Mouse (Mus musculus) MEL (cell line): ENCODE data around the gene Cdkn2d. TPM values are rescaled to one million over a fixed set of nuclear protein-coding genes. Genes with fewer than 3 reads are reported as not detected.

Source experiments
- DNase-seq: peaks from one replicate; pipeline ENCODE4 v3.0.0; 2011; ENCODE audit warnings: low read depth, low spot score
- H3K27ac ChIP-seq: 2 replicates; pipeline ENCODE4 v1.5.1; 2012; ENCODE audit warnings: low read depth, mild to moderate bottlenecking, control low read depth, low read length, moderate library complexity; ENCODE audit not compliant: control insufficient read depth
- H3K27me3 ChIP-seq, 2 experiments: fragments of 150-350 bp in 1 of 2; sonication (generic) in 1 of 2; 2 replicates each; pipeline ENCODE4 v1.6.1; 2012; ENCODE audit warnings: low read length in 2 of 2, mild to moderate bottlenecking in 2 of 2, improper control_type of control experiment in 1 of 2, moderate library complexity in 1 of 2; ENCODE audit not compliant: insufficient read depth in 2 of 2, control insufficient read depth in 1 of 2
- H3K36me3 ChIP-seq, 2 experiments: 2 replicates each; pipeline ENCODE4 v1.6.1; 2012 to 2014; ENCODE audit warnings: low read length in 2 of 2, improper control_type of control experiment in 1 of 2, inconsistent platforms in 1 of 2, mild to moderate bottlenecking in 1 of 2; ENCODE audit not compliant: insufficient read depth in 2 of 2, control insufficient read depth in 1 of 2
- H3K4me1 ChIP-seq, 2 experiments: fragments of 150-350 bp in 1 of 2; sonication (generic) in 1 of 2; 2 replicates each; pipeline ENCODE4 v1.6.1; 2012; ENCODE audit warnings: low read length in 2 of 2, improper control_type of control experiment in 1 of 2, mild to moderate bottlenecking in 1 of 2; ENCODE audit not compliant: insufficient read depth in 2 of 2, control insufficient read depth in 1 of 2
- H3K4me3 ChIP-seq, 2 experiments: fragments of 150-350 bp in 1 of 2; sonication (generic) in 1 of 2; 2 replicates each; pipeline ENCODE4 v1.5.1; 2012; ENCODE audit warnings: low read depth in 2 of 2, low read length in 2 of 2, mild to moderate bottlenecking in 2 of 2, moderate library complexity in 2 of 2, control low read depth in 1 of 2, improper control_type of control experiment in 1 of 2; ENCODE audit not compliant: control insufficient read depth in 1 of 2, insufficient read depth in 1 of 2
- H3K79me2 ChIP-seq: 2 replicates; pipeline ENCODE4 v1.6.1; 2012; ENCODE audit warnings: mild to moderate bottlenecking, low read length, moderate library complexity; ENCODE audit not compliant: control insufficient read depth, poor library complexity, insufficient read depth
- H3K9ac ChIP-seq: 2 replicates; pipeline ENCODE4 v1.6.1; 2012; ENCODE audit warnings: low read depth, mild to moderate bottlenecking, control low read depth, low read length, moderate library complexity; ENCODE audit not compliant: control insufficient read depth, poor library complexity, severe bottlenecking
- H3K9me3 ChIP-seq: fragments of 150-350 bp; sonication (generic); replicated peaks from 2 replicates; pipeline ENCODE4 v1.6.1; 2012; ENCODE audit warnings: mild to moderate bottlenecking, low read length, improper control_type of control experiment, moderate library complexity; ENCODE audit not compliant: insufficient read depth
- CHD2 ChIP-seq: IDR thresholded peaks from 2 replicates; pipeline ENCODE4 v1.6.1; 2011; ENCODE audit warnings: low read length, improper control_type of control experiment
- E2F4 ChIP-seq: IDR thresholded peaks from 2 replicates; pipeline ENCODE4 v1.6.1; 2011; ENCODE audit warnings: low read depth, low read length, improper control_type of control experiment, borderline replicate concordance
- ELF1 ChIP-seq: IDR thresholded peaks from 2 replicates; pipeline ENCODE4 v1.6.1; 2014; ENCODE audit warnings: low read depth, mild to moderate bottlenecking, inconsistent platforms, low read length, improper control_type of control experiment, moderate library complexity
- GATA1 ChIP-seq: IDR thresholded peaks from 2 replicates; pipeline ENCODE4 v1.6.1; 2011; ENCODE audit warnings: low read depth, low read length, improper control_type of control experiment
- HCFC1 ChIP-seq: IDR thresholded peaks from 2 replicates; pipeline ENCODE4 v1.6.1; 2012; ENCODE audit warnings: low read depth, mild to moderate bottlenecking, inconsistent platforms, low read length, improper control_type of control experiment, moderate library complexity
- KAT2A ChIP-seq: conservative IDR thresholded peaks from 2 replicates; pipeline ENCODE4 v1.6.1; 2012; ENCODE audit warnings: low read depth, low read length, improper control_type of control experiment, inconsistent platforms
- NRF1 ChIP-seq: IDR thresholded peaks from 2 replicates; pipeline ENCODE4 v1.6.1; 2014; ENCODE audit warnings: low read depth, mild to moderate bottlenecking, inconsistent platforms, low read length, improper control_type of control experiment, moderate library complexity; ENCODE audit not compliant: poor library complexity, insufficient read depth, severe bottlenecking
- POLR2A ChIP-seq, 2 experiments: IDR thresholded peaks; 2 replicates each; pipeline ENCODE4 v1.6.1; 2011 to 2012; ENCODE audit warnings: low read length in 2 of 2, mild to moderate bottlenecking in 2 of 2, control low read depth in 1 of 2, improper control_type of control experiment in 1 of 2, low read depth in 1 of 2, moderate library complexity in 1 of 2; ENCODE audit not compliant: control insufficient read depth in 1 of 2, insufficient read depth in 1 of 2, poor library complexity in 1 of 2
- POLR2AphosphoS2 ChIP-seq: IDR thresholded peaks from 2 replicates; pipeline ENCODE4 v1.6.1; 2011; ENCODE audit warnings: low read length, improper control_type of control experiment
- SMC3 ChIP-seq: IDR thresholded peaks from 2 replicates; pipeline ENCODE4 v1.6.1; 2011; ENCODE audit warnings: low read depth, low read length, improper control_type of control experiment
- TAL1 ChIP-seq: IDR thresholded peaks from 2 replicates; pipeline ENCODE4 v1.6.1; 2012; ENCODE audit warnings: mild to moderate bottlenecking, inconsistent platforms, low read length, moderate library complexity, mixed read lengths
- TBP ChIP-seq: IDR thresholded peaks from 2 replicates; pipeline ENCODE4 v1.8.0; 2011; ENCODE audit warnings: low read depth, low read length, improper control_type of control experiment
- TCF12 ChIP-seq: IDR thresholded peaks from 2 replicates; pipeline ENCODE4 v1.6.1; 2014; ENCODE audit warnings: low read depth, mild to moderate bottlenecking, inconsistent platforms, low read length, improper control_type of control experiment, moderate library complexity
- USF1 ChIP-seq: IDR thresholded peaks from 2 replicates; pipeline ENCODE4 v1.6.1; 2014; ENCODE audit warnings: low read depth, mild to moderate bottlenecking, inconsistent platforms, low read length, improper control_type of control experiment, moderate library complexity
- ZC3H11A ChIP-seq: IDR thresholded peaks from 2 replicates; pipeline ENCODE4 v1.6.1; 2012; ENCODE audit warnings: low read depth, mild to moderate bottlenecking, inconsistent platforms, low read length, improper control_type of control experiment
- ZKSCAN1 ChIP-seq: IDR thresholded peaks from 2 replicates; pipeline ENCODE4 v1.6.1; 2012; ENCODE audit warnings: low read depth, mild to moderate bottlenecking, inconsistent platforms, low read length, improper control_type of control experiment, moderate library complexity
- polyA plus RNA-seq, 2 experiments: library from polyadenylated mRNA; stranded (reverse) in 1 of 2; unstranded in 1 of 2; fragments of >175 nt in 1 of 2; fragments of >200 nt in 1 of 2; gene quantifications; 2 replicates each; pipeline versions ENCODE4 v1.2.1 to v1.2.4; 2012; ENCODE audit warnings: low replicate concordance in 2 of 2, low read depth in 1 of 2; ENCODE audit not compliant: insufficient read length in 2 of 2, insufficient read depth in 1 of 2, missing spikeins in 1 of 2
- total RNA-seq: library from RNA; depleted of rRNA; stranded (reverse); fragments of 300-350 nt; gene quantifications from 2 replicates; pipeline ENCODE4 v1.2.3, GENCODE M21; 2012

Cdkn2d gene
- total and polyA plus RNA-seq, 3 experiments: 40.1 to 67.9 TPM; not detected in 1

DNA sequence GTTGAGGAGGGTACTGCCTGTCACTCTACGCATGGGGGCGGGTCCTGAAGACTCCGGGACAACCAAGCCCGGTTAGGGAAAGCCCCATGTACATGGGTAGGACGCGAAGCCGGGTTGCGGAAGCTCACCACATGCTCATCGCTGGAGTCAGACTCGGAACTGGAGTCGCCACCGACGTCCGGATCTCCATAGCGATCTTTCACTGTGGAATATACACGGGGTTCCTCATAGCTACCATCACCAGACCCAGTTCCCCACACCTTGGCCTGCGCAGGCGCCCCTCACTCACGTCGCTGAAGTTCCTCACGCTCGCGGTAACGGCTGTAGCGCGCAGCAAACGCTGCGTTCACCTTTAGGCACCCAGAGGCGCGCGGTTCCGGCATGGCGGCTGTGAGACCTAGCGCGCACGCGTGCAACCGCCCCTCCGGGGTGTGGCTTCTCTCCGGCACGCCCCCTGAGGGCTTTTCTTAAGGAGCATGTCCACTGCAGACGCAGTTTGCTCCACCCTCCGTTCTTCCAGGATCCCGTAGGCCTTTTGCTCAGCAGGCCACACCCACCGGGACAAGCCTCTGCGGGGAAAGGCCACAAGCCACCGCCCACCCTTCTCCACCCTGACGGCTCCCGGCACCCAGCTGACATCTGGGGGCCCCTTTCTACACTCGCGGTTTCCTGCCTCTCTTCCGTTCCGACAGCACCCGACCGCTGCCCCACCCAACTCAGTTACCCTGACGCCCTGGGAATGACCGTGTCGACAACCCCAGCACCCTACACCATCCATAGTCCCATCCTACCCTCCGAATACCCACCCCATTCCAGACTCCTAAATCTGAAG, 3.4 kb downstream of the Cdkn2d start, which contains the start of gene Kri1 (continued):
- no peak for TF ChIP-seq CHD2
- no peak for TF ChIP-seq ZKSCAN1

DNA sequence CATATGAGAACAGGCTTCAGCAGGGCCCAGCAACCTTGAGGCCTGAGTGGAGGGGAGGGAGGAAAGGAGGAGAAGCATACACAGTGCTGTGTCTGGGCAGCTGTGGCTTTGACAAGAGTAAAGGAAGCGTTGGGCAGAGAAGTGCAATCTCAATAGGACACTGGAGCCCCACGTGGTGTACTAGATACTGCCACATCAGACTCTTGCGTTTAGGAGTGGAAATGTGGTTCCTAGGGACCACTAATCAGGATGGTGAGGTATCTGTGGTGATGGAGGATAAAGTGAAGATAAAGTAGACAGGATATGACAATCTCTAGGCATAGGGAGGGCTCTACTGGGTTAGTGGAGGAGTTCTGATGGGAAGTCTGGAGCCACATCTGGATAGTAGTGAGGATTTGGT, 4.5 kb downstream of the Cdkn2d start:
- peak overlapping the region; percentile 69 to 71 for H3K4me3 ChIP-seq
- TF ChIP-seq SMC3 (no peak), TCF12 (no peak), HCFC1 (no peak), TAL1 (peak; percentile 36; the same call in 1 of the 2 replicates), ZC3H11A (no peak), NRF1 (no peak), E2F4 (no peak), POLR2AphosphoS2 (no peak), KAT2A (no peak), ELF1 (no peak), GATA1 (peak; percentile 81), TBP (0 out of 2 replicates have a peak, but pooled peaks have one; percentile 33), USF1 (no peak)
- H3K27me3 ChIP-seq: no peaks in the 10 kb centered on the region
- H3K79me2 ChIP-seq: peaks cover 51% of the 10 kb centered on the region
- H3K36me3 ChIP-seq: peaks cover 25 to 35% of the 10 kb centered on the region in 2 experiments
- no peaks in the 10 kb centered on the region for H3K9me3 ChIP-seq
- peak; percentile 83 for DNase-seq
- H3K27ac ChIP-seq: peak overlapping the region; percentile 85
- H3K4me1 ChIP-seq: peaks cover 23 to 25% of the 10 kb centered on the region in 2 experiments
- H3K9ac ChIP-seq: peak overlapping the region; percentile 75

DNA sequence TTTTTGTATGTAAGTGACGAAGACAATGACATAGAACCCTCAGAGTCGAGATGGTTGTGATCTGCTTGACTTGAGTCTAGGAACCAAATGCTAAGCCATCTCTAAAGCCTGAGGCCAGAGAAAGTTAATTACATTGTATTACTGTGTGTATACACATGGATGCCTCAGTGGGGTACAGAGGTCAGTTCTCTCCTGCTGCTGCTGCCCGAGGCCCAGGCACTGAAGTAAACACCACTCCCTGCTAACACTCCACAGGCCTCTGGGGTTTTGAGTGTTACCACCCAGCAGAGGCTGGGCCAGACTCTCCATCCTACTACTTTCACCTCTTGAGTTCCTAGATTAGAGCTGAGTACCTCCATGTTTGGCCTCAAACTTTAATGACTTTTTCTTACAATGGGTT, 7.2 kb downstream of the Cdkn2d start:
- no peak for DNase-seq
- Histone ChIP-seq H3K4me1 (peaks cover 15% of the 10 kb centered on the region in 2 experiments), H3K9ac (no peak overlapping the region), H3K9me3 (no peaks in the 10 kb centered on the region), H3K79me2 (peaks cover 30% of the 10 kb centered on the region), H3K27ac (no peak overlapping the region), H3K4me3 (no peak overlapping the region), H3K36me3 (peaks cover 22 to 46% of the 10 kb centered on the region in 2 experiments), H3K27me3 (no peaks in the 10 kb centered on the region)
- TF ChIP-seq POLR2A (IDR thresholded peaks at IDR 0.05; ENCODE audit: control insufficient read depth in 1 of 2, insufficient read depth in 1 of 2, low read depth in 1 of 2, low read length in 2 of 2, poor library complexity in 1 of 2): peak in 1 of 2 experiments; percentile 40; a peak in 1 of 4 replicates
- TF ChIP-seq SMC3: no peak
- no peak for TF ChIP-seq E2F4
- TF ChIP-seq, all 39 proteins: peak for 1
